Comparison of ENCODE assay signal across 11 mouse cellular contexts in the genomic region with DNA sequence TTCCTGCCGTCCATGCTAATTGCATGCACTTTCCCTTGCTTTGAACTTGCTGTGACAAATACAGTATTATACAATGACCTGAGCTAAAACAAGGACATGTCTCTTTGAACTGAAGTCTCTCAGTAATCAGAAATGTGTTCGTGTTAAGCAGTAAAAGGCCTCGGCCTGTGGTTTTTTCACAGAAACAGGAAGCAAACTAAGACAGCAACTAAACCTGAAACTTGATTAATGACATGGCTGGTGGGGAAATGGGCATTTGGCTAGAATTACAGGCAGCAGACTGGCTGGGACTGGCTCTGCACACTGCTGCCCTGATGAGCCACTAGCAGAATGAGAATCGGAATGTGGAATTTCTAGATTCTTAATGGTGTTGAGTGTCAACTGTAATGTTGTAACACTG.
DNase-seq lines count a peak whose midpoint lies in the region; ATAC-seq lines count a peak whose summit lies in the region.
"Had no signal": no experiment of that assay in that cellular context is flagged by ENCODE, and none has a peak within 500 bp of the region (broad histone marks: within the 10 kb centered on the region; RNA-seq: fewer than 3 reads in every experiment).

No protein-coding gene starts in this region.

- peak; percentile 99 for ATAC-seq in granulocyte monocyte progenitor cell, adult 5-6 weeks (replicated peaks; ENCODE audit: poor library complexity, severe bottlenecking)
- ATAC-seq: forebrain, postnatal 0 days had no signal

- DNase-seq in kidney, adult 8-10 months, result peak; percentile 5 to 11
- DNase-seq in kidney, adult 18-20 months, result no peak
- DNase-seq in Muller cell, postnatal 12 days (ENCODE audit: inconsistent ontology term), result peak; percentile 8
- DNase-seq in lung, postnatal 36 days, result peak; percentile 46
- no peak for DNase-seq in liver
- DNase-seq in right cerebral cortex, adult 18-20 months, result no peak
- DNase-seq in thymus, adult 18-20 months, result no peak
- DNase-seq: cerebellum, adult 9-11 months; forebrain, postnatal 0 days; thymus, adult 2 months had no signal

Comparison
In these comparisons a context has a peak if more than half of its experiments do, and no peak if none do; other contexts are left out.
1. DNase-seq: peak in kidney, adult 8-10 months (2 of 2), Muller cell, postnatal 12 days (single experiment) and lung, postnatal 36 days (single experiment); none in kidney, adult 18-20 months (single experiment), liver (single experiment), right cerebral cortex, adult 18-20 months (single experiment) and thymus, adult 18-20 months (0 of 2).